In genomic region chr12:73905041-73905440, GRCm38 (mm10) we compare ENCODE assay signal across 20 mouse cellular contexts. TPM values are rescaled to one million over a fixed set of nuclear protein-coding genes. Genes with fewer than 3 reads are reported as not detected.
DNase-seq lines count a peak whose midpoint lies in the region; ATAC-seq and TF ChIP-seq lines count a peak whose summit lies in the region.
"Had no signal": no experiment of that assay in that cellular context is flagged by ENCODE, and none has a peak within 500 bp of the region (broad histone marks: within the 10 kb centered on the region; RNA-seq: fewer than 3 reads in every experiment).

No protein-coding gene starts in this region.

- TF ChIP-seq POLR2A in small intestine, adult 2 months (IDR thresholded peaks at IDR 0.05; ENCODE audit: low read depth, low read length), result no peak

- no peaks in the 10 kb centered on the region for H3K9me3 ChIP-seq in intestine, embryonic 16.5 days (ENCODE audit: control insufficient read depth, low read length)
- no peaks in the 10 kb centered on the region for H3K9me3 ChIP-seq in intestine, embryonic 15.5 days
- H3K9me3 ChIP-seq in lung, embryonic 14.5 days (ENCODE audit: low read depth, low read length), result no peaks in the 10 kb centered on the region
- no peaks in the 10 kb centered on the region for H3K9me3 ChIP-seq in midbrain, embryonic 14.5 days (ENCODE audit: control insufficient read depth, low read length)
- H3K9me3 ChIP-seq: embryonic facial prominence, embryonic 12.5 days; hindbrain, embryonic 13.5 days; limb, embryonic 12.5 days had no signal

- H3K4me2 ChIP-seq in intestine, embryonic 16.5 days (ENCODE audit: low read depth, low read length), result no peak overlapping the region
- no peak overlapping the region for H3K4me2 ChIP-seq in intestine, embryonic 15.5 days (replicated peaks)
- no peak overlapping the region for H3K4me2 ChIP-seq in lung, embryonic 14.5 days
- no peak overlapping the region for H3K4me2 ChIP-seq in midbrain, embryonic 14.5 days (ENCODE audit: low read length)
- H3K4me2 ChIP-seq: embryonic facial prominence, embryonic 12.5 days; hindbrain, embryonic 13.5 days; limb, embryonic 12.5 days had no signal

- H3K4me3 ChIP-seq in intestine, embryonic 16.5 days (ENCODE audit: low read length), result no peak overlapping the region
- H3K4me3 ChIP-seq in intestine, embryonic 15.5 days (replicated peaks), result no peak overlapping the region
- no peak overlapping the region for H3K4me3 ChIP-seq in lung, embryonic 14.5 days (ENCODE audit: low read depth, low read length)
- H3K4me3 ChIP-seq in small intestine, adult 2 months (ENCODE audit: low read depth, low read length), result no peak overlapping the region
- H3K4me3 ChIP-seq in midbrain, embryonic 14.5 days (replicated peaks; ENCODE audit: low read depth, low read length), result no peak overlapping the region
- H3K4me3 ChIP-seq: embryonic facial prominence, embryonic 12.5 days; heart, adult 2 months; hindbrain, embryonic 13.5 days; left cerebral cortex, adult 2 months; limb, embryonic 12.5 days had no signal

- no peak for TF ChIP-seq CTCF in lung, embryonic 14.5 days (IDR thresholded peaks at IDR 0.05; ENCODE audit: low read depth)
- TF ChIP-seq CTCF in small intestine, adult 2 months (IDR thresholded peaks at IDR 0.05; ENCODE audit: extremely low read depth, insufficient read length, insufficient replicate concordance, low read depth, low read length), result no peak

- H3K4me1 ChIP-seq in intestine, embryonic 16.5 days (ENCODE audit: control insufficient read depth, insufficient read depth, low read length), result 0 out of 2 replicates have a peak, but pooled peaks cover 9% of the 10 kb centered on the region
- no peaks in the 10 kb centered on the region for H3K4me1 ChIP-seq in intestine, embryonic 15.5 days (replicated peaks)
- H3K4me1 ChIP-seq in lung, embryonic 14.5 days (ENCODE audit: insufficient read depth), result 0 out of 2 replicates have a peak, but pooled peaks cover 3% of the 10 kb centered on the region
- H3K4me1 ChIP-seq in small intestine, adult 2 months (ENCODE audit: control insufficient read depth, insufficient read depth, insufficient read length, low read length), result peaks cover 11% of the 10 kb centered on the region; the same call in 1 of the 2 replicates
- H3K4me1 ChIP-seq in midbrain, embryonic 14.5 days (ENCODE audit: control insufficient read depth, insufficient read depth, low read length), result peaks cover 9% of the 10 kb centered on the region

- H3K27me3 ChIP-seq in intestine, embryonic 16.5 days (replicated peaks; ENCODE audit: control insufficient read depth, insufficient read depth, low read length), result no peaks in the 10 kb centered on the region
- H3K27me3 ChIP-seq in intestine, embryonic 15.5 days (replicated peaks), result no peaks in the 10 kb centered on the region
- H3K27me3 ChIP-seq in lung, embryonic 14.5 days (ENCODE audit: insufficient read depth, low read length), result no peaks in the 10 kb centered on the region
- no peaks in the 10 kb centered on the region for H3K27me3 ChIP-seq in small intestine, adult 2 months (ENCODE audit: control insufficient read depth, insufficient read depth, low read length)
- no peaks in the 10 kb centered on the region for H3K27me3 ChIP-seq in midbrain, embryonic 14.5 days (ENCODE audit: control insufficient read depth, insufficient read depth, low read length)
- H3K27me3 ChIP-seq: hindbrain, embryonic 13.5 days; limb, embryonic 12.5 days had no signal

- peak; percentile 45 for DNase-seq in lung, embryonic 14.5 days
- no peak for DNase-seq in lung, postnatal 4 days
- DNase-seq in NIH3T3 (ENCODE audit: low read depth), result peak; percentile 90
- DNase-seq in midbrain, embryonic 14.5 days, result no peak
- DNase-seq: cerebellum, adult 9-10 months; forebrain, postnatal 0 days; gastrocnemius, postnatal 10 days; heart, adult 2 months; lung, adult 2 months; right cerebral cortex, postnatal 4 days; thymus, adult 18-20 months had no signal

- WGBS in intestine, embryonic 16.5 days, result 27% methylated on average over 2 of the region's 2 CpGs
- 31% methylated on average over 2 of the region's 2 CpGs for WGBS in intestine, embryonic 15.5 days
- 36% methylated on average over 2 of the region's 2 CpGs for WGBS in lung, embryonic 14.5 days
- WGBS in small intestine, adult 2 months, result 10% methylated on average over 2 of the region's 2 CpGs
- 71% methylated on average over 2 of the region's 2 CpGs for WGBS in midbrain, embryonic 14.5 days

- H3K36me3 ChIP-seq in intestine, embryonic 16.5 days (ENCODE audit: control insufficient read depth, insufficient read depth, low read length), result no peaks in the 10 kb centered on the region
- H3K36me3 ChIP-seq in intestine, embryonic 15.5 days, result no peaks in the 10 kb centered on the region
- no peaks in the 10 kb centered on the region for H3K36me3 ChIP-seq in lung, embryonic 14.5 days (ENCODE audit: insufficient read depth)
- H3K36me3 ChIP-seq in small intestine, adult 2 months (ENCODE audit: control insufficient read depth, insufficient read depth, low read length), result no peaks in the 10 kb centered on the region
- H3K36me3 ChIP-seq in midbrain, embryonic 14.5 days (ENCODE audit: control insufficient read depth, insufficient read depth, low read length), result no peaks in the 10 kb centered on the region
- H3K36me3 ChIP-seq: embryonic facial prominence, embryonic 12.5 days; hindbrain, embryonic 13.5 days; limb, embryonic 12.5 days had no signal

- 0 out of 2 replicates have a peak, but pooled peaks have one; percentile 15 for ATAC-seq in intestine, embryonic 16.5 days
- no peak for ATAC-seq in intestine, embryonic 15.5 days
- no peak for ATAC-seq in lung, embryonic 14.5 days (ENCODE audit: insufficient read depth)
- no peak for ATAC-seq in midbrain, embryonic 14.5 days (ENCODE audit: low FRiP score, low TSS enrichment)
- ATAC-seq: activated CD4-positive, CD25-positive, alpha-beta regulatory T cell, adult 4 months; forebrain, postnatal 0 days had no signal

- H3K27ac ChIP-seq in intestine, embryonic 16.5 days (ENCODE audit: low read length), result no peak overlapping the region
- H3K27ac ChIP-seq in intestine, embryonic 15.5 days, result no peak overlapping the region
- no peak overlapping the region for H3K27ac ChIP-seq in lung, embryonic 14.5 days (ENCODE audit: low read depth)
- peak overlapping the region; percentile 71 for H3K27ac ChIP-seq in small intestine, adult 2 months (ENCODE audit: insufficient read depth, low read depth, low read length)
- no peak overlapping the region for H3K27ac ChIP-seq in midbrain, embryonic 14.5 days (replicated peaks; ENCODE audit: low read depth, low read length)
- H3K27ac ChIP-seq: embryonic facial prominence, embryonic 12.5 days; heart, adult 2 months; hindbrain, embryonic 13.5 days; kidney, postnatal 0 days; left cerebral cortex, adult 2 months; limb, embryonic 12.5 days had no signal

- no peak overlapping the region for H3K9ac ChIP-seq in intestine, embryonic 16.5 days (ENCODE audit: low read depth, low read length)
- H3K9ac ChIP-seq in intestine, embryonic 15.5 days, result no peak overlapping the region
- no peak overlapping the region for H3K9ac ChIP-seq in lung, embryonic 14.5 days
- H3K9ac ChIP-seq in midbrain, embryonic 14.5 days (replicated peaks; ENCODE audit: low read length), result no peak overlapping the region
- H3K9ac ChIP-seq: embryonic facial prominence, embryonic 12.5 days; forebrain, postnatal 0 days; hindbrain, embryonic 13.5 days; limb, embryonic 12.5 days had no signal

RNA-seq across cellular contexts. Expression of gene Hif1a, which starts 3.9 kb away (rescaled TPM):
- 37.5 and 43.5 TPM in 2 replicates for polyA plus RNA-seq in intestine, embryonic 16.5 days (2015; fragmentation: Nextera tagmentation; extraction: Ambion mirVana)
- 56.2 and 68.8 TPM in 2 replicates for polyA plus RNA-seq in intestine, embryonic 15.5 days (2015; fragmentation: Nextera tagmentation; extraction: Ambion mirVana)
- polyA plus RNA-seq in lung, embryonic 14.5 days (2014; fragmentation: Nextera tagmentation; extraction: Ambion mirVana), result 112 TPM in 2 replicates
- 11.6 and 23.7 TPM in 2 replicates for polyA plus RNA-seq in small intestine, adult 2 months (2012; rRNA removed)
- polyA plus RNA-seq in midbrain, embryonic 14.5 days (2014; fragmentation: Nextera tagmentation; extraction: Ambion mirVana), result 90.0 and 119 TPM in 2 replicates

RNA-seq across cellular contexts. Expression of gene Gm49321, which starts 32.4 kb away (rescaled TPM):
- 8.1 and 11.4 TPM in 2 replicates for polyA plus RNA-seq in intestine, embryonic 16.5 days (2015; fragmentation: Nextera tagmentation; extraction: Ambion mirVana)
- polyA plus RNA-seq in intestine, embryonic 15.5 days (2015; fragmentation: Nextera tagmentation; extraction: Ambion mirVana), result 10.2 and 11.2 TPM in 2 replicates
- 6.2 and 10.7 TPM in 2 replicates for polyA plus RNA-seq in lung, embryonic 14.5 days (2014; fragmentation: Nextera tagmentation; extraction: Ambion mirVana)
- polyA plus RNA-seq in small intestine, adult 2 months (2012; rRNA removed), result not detected in 2 replicates
- 14.5 and 16.3 TPM in 2 replicates for polyA plus RNA-seq in midbrain, embryonic 14.5 days (2014; fragmentation: Nextera tagmentation; extraction: Ambion mirVana)
- polyA plus RNA-seq: heart, adult 2 months; lung, adult 2 months had no signal

RNA-seq across cellular contexts. Expression of gene Snapc1, which starts 59.2 kb away (rescaled TPM):
- polyA plus RNA-seq in intestine, embryonic 16.5 days (2015; fragmentation: Nextera tagmentation; extraction: Ambion mirVana), result 14.6 and 14.7 TPM in 2 replicates
- polyA plus RNA-seq in intestine, embryonic 15.5 days (2015; fragmentation: Nextera tagmentation; extraction: Ambion mirVana), result 15.5 and 16.8 TPM in 2 replicates
- 18.6 and 23.2 TPM in 2 replicates for polyA plus RNA-seq in lung, embryonic 14.5 days (2014; fragmentation: Nextera tagmentation; extraction: Ambion mirVana)
- polyA plus RNA-seq in small intestine, adult 2 months (2012; rRNA removed), result 2.0 and 2.8 TPM in 2 replicates
- 34.8 and 38.4 TPM in 2 replicates for polyA plus RNA-seq in midbrain, embryonic 14.5 days (2014; fragmentation: Nextera tagmentation; extraction: Ambion mirVana)

Comparison
In these comparisons a context has a peak if more than half of its experiments do, and no peak if none do; other contexts are left out.
1. DNase-seq: peak in lung, embryonic 14.5 days (single experiment) and NIH3T3 (single experiment); none in lung, postnatal 4 days (0 of 2) and midbrain, embryonic 14.5 days (single experiment).